Mouse (Mus musculus) embryonic facial prominence, embryonic 11.5 days (tissue): ENCODE data around the gene Marveld3. TPM values are rescaled to one million over a fixed set of nuclear protein-coding genes. Genes with fewer than 3 reads are reported as not detected.
A peak's percentile ranks its signal among the peaks of the same experiment; 100 is the strongest.

ENCODE experiments used
- ATAC-seq: fragments of 200-750 bp; cut with Nextera tagmentation; replicated peaks from 2 replicates; pipeline ENCODE4 v1.8.0; 2017; ENCODE audit warnings: low read depth; ENCODE audit not compliant: insufficient number of reproducible peaks, low FRiP score, low TSS enrichment
- DNase-seq: peaks from one replicate; pipeline ENCODE4 v3.0.0-alpha.2; 2015; ENCODE audit warnings: low spot score
- H3K27ac ChIP-seq: fragments of 300-500 bp; sonication (generic); replicated peaks from 2 replicates; pipeline ENCODE4 v1.5.1; 2014; ENCODE audit warnings: mild to moderate bottlenecking, low read depth, low read length, control low read depth
- H3K27me3 ChIP-seq: fragments of 300-500 bp; sonication (generic); 2 replicates; pipeline ENCODE4 v1.6.1; 2014; ENCODE audit warnings: mild to moderate bottlenecking, low read length, moderate library complexity, mixed read lengths; ENCODE audit not compliant: control insufficient read depth, insufficient read depth
- H3K36me3 ChIP-seq: fragments of 300-500 bp; sonication (generic); replicated peaks from 2 replicates; pipeline ENCODE4 v1.6.1; 2014; ENCODE audit warnings: low read depth, mild to moderate bottlenecking, low read length, moderate library complexity, mixed read lengths; ENCODE audit not compliant: control insufficient read depth, insufficient read depth
- H3K4me1 ChIP-seq: fragments of 300-500 bp; sonication (generic); 2 replicates; pipeline ENCODE4 v1.6.1; 2014; ENCODE audit warnings: low read length, mixed read lengths; ENCODE audit not compliant: control insufficient read depth, insufficient read depth
- H3K4me2 ChIP-seq: fragments of 300-500 bp; sonication (generic); 2 replicates; pipeline ENCODE4 v1.6.1; 2014; ENCODE audit warnings: low read depth, mild to moderate bottlenecking, control low read depth, low read length, moderate library complexity
- H3K4me3 ChIP-seq: fragments of 300-500 bp; sonication (generic); 2 replicates; pipeline ENCODE4 v1.5.1; 2014; ENCODE audit warnings: low read depth, low read length, control low read depth
- H3K9ac ChIP-seq: fragments of 300-500 bp; sonication (generic); replicated peaks from 2 replicates; pipeline ENCODE4 v1.6.1; 2014; ENCODE audit warnings: mild to moderate bottlenecking, control low read depth, low read length
- H3K9me3 ChIP-seq: fragments of 300-500 bp; sonication (generic); replicated peaks from 2 replicates; pipeline ENCODE4 v1.6.1; 2016; ENCODE audit warnings: mild to moderate bottlenecking, low read length, inconsistent platforms, mixed read lengths; ENCODE audit not compliant: control insufficient read depth
- WGBS: fragments of 180-500 bp; shearing (Covaris S2); extraction: QIAGEN DNeasy Blood & Tissue Kit; methylation state at CpG from one replicate; pipeline ENCODE4 v1.1.7; 2014; 5-methylcytosine and 5-hydroxymethylcytosine counted together
- polyA plus RNA-seq: library from polyadenylated mRNA; unstranded; fragments of >200 nt; fragmentation: Nextera tagmentation; extraction: Ambion mirVana; gene quantifications from 2 replicates; pipeline ENCODE4 v1.2.1, GENCODE M21; 2014

Gene Marveld3
- polyA plus RNA-seq, 1 experiment from 2014 or later: 0.65 TPM

DNA sequence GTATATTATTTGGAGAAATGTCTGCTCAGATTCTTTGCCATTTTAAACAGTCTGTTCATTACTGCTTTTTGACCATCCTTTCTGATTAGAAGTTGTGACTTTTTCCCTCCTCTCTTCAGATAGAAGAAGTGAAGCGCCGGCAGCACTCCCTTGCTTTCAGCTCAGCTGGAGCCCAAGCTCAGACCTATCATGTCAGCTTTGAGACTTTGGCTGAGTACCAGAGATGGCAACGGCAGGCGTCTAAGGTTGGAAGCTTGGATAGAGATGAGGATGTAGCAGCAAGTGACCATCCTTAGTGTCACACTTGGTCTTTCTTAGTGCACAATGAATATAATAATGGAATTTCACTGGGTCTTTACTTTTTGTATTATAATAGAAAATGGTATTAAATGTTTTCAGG, 54.6 kb downstream of the Marveld3 start:
- Histone ChIP-seq H3K27me3 (no peaks in the 10 kb centered on the region), H3K4me1 (no peaks in the 10 kb centered on the region), H3K4me2 (no peak overlapping the region), H3K9me3 (no peaks in the 10 kb centered on the region), H3K36me3 (0 out of 2 replicates have a peak, but pooled peaks cover 2% of the 10 kb centered on the region), H3K4me3 (no peak overlapping the region), H3K9ac (no peak overlapping the region), H3K27ac (no peak overlapping the region)
- no peak for ATAC-seq
- 92% methylated on average over 4 of the region's 4 CpGs for WGBS
- DNase-seq: no peak

DNA sequence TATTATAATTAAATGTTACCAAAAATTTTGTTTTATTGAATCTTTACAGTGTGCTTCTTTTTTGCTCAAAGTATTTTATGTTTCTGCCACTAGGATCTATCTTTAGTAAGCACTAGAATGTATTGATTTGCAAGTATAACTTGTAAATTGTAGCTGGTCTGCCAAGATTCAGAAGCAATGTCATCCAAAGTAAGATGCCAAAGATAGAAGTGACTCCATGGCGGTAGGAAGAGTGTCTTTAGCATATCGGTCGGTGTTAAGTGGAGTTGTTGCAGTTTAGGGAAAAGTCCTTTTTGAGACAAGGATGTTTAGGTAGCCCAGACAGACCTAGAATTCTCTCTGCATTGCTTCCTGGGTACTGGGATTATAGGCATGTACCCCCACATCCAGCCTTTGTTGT, 55.1 kb downstream of the Marveld3 start:
- Histone ChIP-seq H3K4me3 (no peak overlapping the region), H3K27me3 (no peaks in the 10 kb centered on the region), H3K36me3 (0 out of 2 replicates have a peak, but pooled peaks cover 2% of the 10 kb centered on the region), H3K4me2 (no peak overlapping the region), H3K9me3 (no peaks in the 10 kb centered on the region), H3K9ac (no peak overlapping the region), H3K4me1 (no peaks in the 10 kb centered on the region), H3K27ac (no peak overlapping the region)
- ATAC-seq (no peak), DNase-seq (no peak)
- WGBS: 96% methylated on average over 3 of the region's 3 CpGs

DNA sequence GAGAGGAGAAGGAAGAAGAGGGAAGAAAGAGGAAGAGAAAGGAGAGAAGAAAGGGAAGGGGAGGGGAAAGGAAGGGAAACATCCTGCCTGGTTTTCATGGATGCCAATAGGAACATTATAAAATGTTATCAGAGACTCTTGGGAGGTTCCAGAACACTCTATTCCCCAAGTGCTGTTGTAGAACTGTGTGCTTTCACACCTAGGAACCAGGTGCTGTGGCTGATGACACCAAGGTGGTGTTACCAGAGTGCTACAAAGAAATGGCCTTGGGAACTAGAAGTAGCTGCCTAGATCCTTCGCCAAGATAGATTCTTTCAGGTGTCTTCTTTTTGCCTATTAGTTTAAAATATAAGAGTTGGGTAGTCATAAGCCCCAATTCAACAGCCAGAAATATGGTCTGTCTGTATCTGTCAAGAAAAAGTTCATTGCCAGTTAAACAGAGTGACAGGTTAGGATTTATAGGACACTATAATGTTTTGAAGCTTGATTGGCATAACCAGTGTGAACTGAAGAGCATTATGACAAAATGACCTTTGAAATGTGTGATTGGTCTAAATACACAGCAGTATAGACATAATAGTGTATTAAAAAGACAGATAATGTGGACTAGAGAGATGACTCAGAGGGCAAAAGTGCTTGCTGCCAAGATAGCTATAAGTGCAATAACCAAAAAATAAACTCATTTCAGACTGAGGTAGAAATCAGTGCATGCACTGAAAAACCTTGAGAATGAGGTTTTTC, 56.9 kb downstream of the Marveld3 start:
- Histone ChIP-seq H3K36me3 (0 out of 2 replicates have a peak, but pooled peaks cover 2% of the 10 kb centered on the region), H3K4me3 (no peak overlapping the region), H3K9me3 (no peaks in the 10 kb centered on the region), H3K9ac (no peak overlapping the region), H3K27ac (no peak overlapping the region), H3K4me1 (no peaks in the 10 kb centered on the region), H3K4me2 (no peak overlapping the region), H3K27me3 (no peaks in the 10 kb centered on the region)
- DNase-seq (no peak), ATAC-seq (no peak)
- 65% methylated on average over 1 of the region's 1 CpGs for WGBS

DNA sequence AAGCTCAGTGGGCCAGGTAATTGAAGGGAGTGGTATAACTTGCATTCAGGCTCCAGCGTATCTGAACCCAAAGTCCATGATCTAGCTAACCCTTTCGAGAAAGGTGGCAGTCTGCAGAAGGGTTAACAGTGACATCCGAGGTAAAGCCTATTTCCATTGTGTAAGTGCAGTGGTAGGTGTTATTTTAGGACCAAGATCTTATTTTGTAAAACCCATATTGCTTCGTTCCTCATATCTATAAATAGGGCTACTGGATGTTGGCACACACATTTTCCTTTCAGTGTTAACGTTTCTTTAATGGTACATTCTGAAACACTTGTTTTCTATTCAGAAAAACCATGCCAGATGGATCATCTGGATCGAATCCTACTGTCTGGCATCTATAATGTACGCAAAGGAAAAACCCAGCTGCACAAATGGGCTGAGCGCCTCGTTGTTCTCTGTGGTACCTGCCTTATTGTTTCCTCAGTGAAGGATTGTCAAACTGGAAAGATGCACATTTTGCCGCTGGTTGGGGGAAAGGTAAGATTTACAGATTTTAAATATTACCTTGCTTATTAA, 58.0 kb downstream of the Marveld3 start:
- 84% methylated on average over 10 of the region's 10 CpGs for WGBS
- H3K27ac ChIP-seq: no peak overlapping the region
- ATAC-seq: no peak
- H3K4me1 ChIP-seq: no peaks in the 10 kb centered on the region
- no peak overlapping the region for H3K4me2 ChIP-seq
- DNase-seq: peak; percentile 2
- H3K36me3 ChIP-seq: no peaks in the 10 kb centered on the region
- H3K9ac ChIP-seq: no peak overlapping the region
- no peaks in the 10 kb centered on the region for H3K27me3 ChIP-seq
- H3K9me3 ChIP-seq: no peaks in the 10 kb centered on the region
- H3K4me3 ChIP-seq: no peak overlapping the region

DNA sequence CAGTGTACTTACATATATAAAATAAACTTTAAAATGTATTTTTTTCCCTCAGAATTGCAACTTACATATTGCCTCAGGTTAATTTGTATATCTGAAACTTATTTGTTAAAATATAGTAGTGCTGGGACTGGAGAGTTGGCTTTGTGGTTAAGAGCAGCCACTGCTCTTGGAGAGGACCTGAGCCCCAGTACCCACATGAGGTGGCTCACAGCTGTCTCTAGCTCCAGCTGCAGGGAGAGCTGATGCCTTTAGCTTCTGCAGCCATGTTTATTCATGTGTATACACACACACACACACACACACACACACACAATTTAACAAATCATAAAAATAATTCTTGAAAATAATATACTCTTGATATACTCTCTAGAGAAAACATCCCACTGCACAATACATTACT, 59.6 kb downstream of the Marveld3 start:
- no peaks in the 10 kb centered on the region for H3K9me3 ChIP-seq
- no peak overlapping the region for H3K9ac ChIP-seq
- no peak overlapping the region for H3K4me3 ChIP-seq
- no peaks in the 10 kb centered on the region for H3K4me1 ChIP-seq
- H3K4me2 ChIP-seq: no peak overlapping the region
- H3K27me3 ChIP-seq: no peaks in the 10 kb centered on the region
- no peaks in the 10 kb centered on the region for H3K36me3 ChIP-seq
- no peak for ATAC-seq
- no peak for DNase-seq
- H3K27ac ChIP-seq: no peak overlapping the region

Other genes with a start within 250 kb of the Marveld3 start
- gene Atxn1l, start 224.5 kb downstream of the Marveld3 start, polyA plus RNA-seq: 6.0 and 6.5 TPM in 2 replicates
- gene Ap1g1, start 183.6 kb downstream of the Marveld3 start, polyA plus RNA-seq: 37.7 and 42.5 TPM in 2 replicates
- 2.4 and 2.8 TPM in 2 replicates for gene Phlpp2, start 93.7 kb downstream of the Marveld3 start, polyA plus RNA-seq
- gene Tat, start 28.2 kb upstream of the Marveld3 start, polyA plus RNA-seq: not detected in 2 replicates
- gene Chst4, start 77.5 kb upstream of the Marveld3 start, polyA plus RNA-seq: not detected in 2 replicates
- 8.9 and 9.4 TPM in 2 replicates for gene Zfp612, start 117.5 kb upstream of the Marveld3 start, polyA plus RNA-seq
- gene Gm21964, start 139.0 kb upstream of the Marveld3 start, polyA plus RNA-seq: not detected in 2 replicates
- not detected in 2 replicates for gene Gm17720, start 140.6 kb upstream of the Marveld3 start, polyA plus RNA-seq
- 5.0 and 6.6 TPM in 2 replicates for gene Calb2, start 206.0 kb upstream of the Marveld3 start, polyA plus RNA-seq